Mouse (Mus musculus) adrenal gland, postnatal 4 days (tissue): Measurements from ENCODE around the gene Pnrc2. TPM values are rescaled to one million over a fixed set of nuclear protein-coding genes. Genes with fewer than 3 reads are reported as not detected.

Experiments
- DNase-seq, 2 experiments: peaks; one replicate each; pipeline ENCODE4 v3.0.0; 2021 to 2022; ENCODE audit warnings: low spot score in 2 of 2, mixed read lengths in 2 of 2
- total RNA-seq, 2 experiments: library from RNA; stranded (reverse); gene quantifications; 2 replicates each; pipeline ENCODE4 v1.2.3; 2021

Gene Pnrc2
- total RNA-seq, 2 experiments from 2014 or later, result 152 to 159 TPM

DNA sequence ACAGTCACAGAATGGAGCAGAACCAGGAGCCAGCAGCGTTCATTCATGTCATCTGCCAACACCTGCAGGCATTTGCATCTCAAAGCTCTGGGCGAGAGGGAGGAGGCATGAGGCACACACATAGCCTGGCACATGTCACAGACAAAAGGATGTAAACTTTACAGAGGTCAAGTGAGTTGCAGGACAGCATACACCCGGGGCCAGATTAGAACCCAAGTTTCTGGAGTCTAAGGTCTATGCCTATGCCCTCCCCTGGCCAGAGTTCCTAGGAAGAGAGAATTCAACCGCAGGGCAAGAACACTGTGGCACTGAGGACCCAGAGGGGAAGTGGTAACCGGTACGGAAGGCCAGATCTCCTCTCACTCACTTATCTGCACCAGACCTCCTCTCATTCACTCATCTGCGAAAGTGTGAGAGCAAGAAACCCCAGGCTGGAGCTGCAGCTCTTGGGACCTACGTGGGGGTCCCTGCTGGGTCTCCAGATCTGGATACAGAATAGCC lies 21.5 kb upstream of the Pnrc2 start, which contains the start of gene Cnr2:
Gene Cnr2 (plus strand): TSS at position 324 of the 501 bp plus-strand sequence.
- no peak for DNase-seq

DNA sequence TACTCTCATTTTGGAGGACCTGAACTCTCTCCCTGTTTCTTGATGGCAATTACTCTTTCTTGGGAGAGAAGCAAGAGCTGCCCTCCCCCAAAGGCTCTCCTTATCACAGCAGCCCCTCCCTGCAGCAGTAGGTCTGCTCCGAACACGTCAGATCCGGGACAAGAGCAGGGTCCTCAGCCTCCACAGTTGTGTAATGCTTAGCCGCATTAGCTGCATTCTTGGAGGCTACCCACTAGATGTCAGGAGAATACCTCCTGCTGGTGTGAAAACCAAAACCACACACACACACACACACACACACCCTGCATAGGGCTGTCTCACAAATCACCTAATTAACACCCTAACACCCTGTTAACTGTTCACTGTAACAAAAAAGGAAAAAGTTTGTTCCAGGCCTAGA lies 19.2 kb upstream of the Pnrc2 start:
- DNase-seq, result no peak

DNA sequence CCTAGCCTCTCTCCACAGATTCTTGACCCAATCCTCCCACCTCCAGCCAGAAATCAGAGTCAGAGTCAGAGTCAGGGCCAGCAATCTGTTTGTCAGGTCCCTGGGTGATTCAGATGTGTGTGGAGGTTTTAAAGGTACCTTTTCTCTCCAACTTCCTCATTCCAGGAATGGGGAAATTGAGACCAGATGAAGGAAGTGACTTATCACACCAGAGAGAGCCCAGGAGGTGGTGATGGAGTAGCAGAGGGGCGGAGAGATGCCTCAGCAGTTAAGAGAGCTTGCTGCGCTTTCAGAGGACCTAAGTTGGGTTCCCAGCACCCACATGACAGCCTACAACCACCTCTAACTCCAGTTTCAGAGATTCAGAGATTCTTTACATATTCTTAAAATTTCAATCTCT lies 17.9 kb upstream of the Pnrc2 start:
- DNase-seq, result no peak

DNA sequence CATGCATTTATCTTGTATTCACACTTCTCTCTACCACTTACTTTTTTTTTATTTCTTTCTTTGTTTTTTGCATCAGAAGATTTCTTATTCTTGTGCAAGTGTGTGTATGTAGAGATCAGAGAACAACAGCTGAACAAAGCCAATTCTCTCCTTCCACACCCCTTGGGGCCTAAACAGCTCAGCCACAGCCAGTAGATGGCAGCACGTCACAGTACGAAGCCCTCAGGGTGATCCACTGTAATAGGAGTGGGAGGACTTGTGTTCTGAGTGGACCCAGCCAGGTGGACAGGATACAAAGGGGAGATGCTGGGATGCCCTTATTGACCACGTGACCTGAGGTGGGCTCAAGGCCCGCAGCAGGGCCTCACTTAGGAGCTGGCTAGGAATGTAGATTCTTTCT lies 16.2 kb upstream of the Pnrc2 start:
- DNase-seq, result peak in 1 of 2 experiments; percentile 62

DNA sequence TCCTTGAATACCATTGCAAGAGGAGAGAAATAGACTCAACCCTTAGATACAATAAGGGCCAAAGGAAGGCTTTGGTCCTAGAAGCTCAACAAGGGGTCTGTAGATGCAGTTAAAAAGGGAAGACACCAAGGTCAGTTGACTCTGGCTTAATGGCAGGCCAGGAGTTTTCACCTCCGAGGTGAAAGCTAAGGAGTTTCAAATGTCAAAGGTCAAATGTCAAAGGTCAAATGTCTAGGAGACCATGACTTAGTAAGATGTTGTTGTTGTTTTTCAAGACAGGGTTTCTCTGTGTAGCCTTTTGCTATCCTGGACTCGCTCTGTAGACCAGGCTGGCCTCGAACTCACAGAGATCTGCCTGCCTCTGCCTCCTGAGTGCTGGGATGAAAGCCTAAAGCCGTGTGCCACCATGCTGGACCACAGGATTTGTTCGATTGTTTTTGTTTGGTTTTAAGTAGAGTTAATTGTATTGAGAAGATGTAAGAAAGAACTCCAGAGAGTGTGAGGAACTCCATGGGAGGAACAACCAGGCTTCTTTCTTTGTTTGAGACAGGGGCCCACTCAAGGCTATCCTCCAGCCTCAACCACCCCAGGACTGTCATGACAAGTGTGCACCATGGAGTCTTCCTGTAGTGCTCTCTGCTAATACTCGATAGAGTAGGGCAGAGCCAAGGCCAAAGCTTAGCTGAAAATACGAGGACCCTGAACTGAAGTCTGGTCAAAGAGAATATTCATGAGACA lies 15.7 kb upstream of the Pnrc2 start:
- DNase-seq, result no peak

DNA sequence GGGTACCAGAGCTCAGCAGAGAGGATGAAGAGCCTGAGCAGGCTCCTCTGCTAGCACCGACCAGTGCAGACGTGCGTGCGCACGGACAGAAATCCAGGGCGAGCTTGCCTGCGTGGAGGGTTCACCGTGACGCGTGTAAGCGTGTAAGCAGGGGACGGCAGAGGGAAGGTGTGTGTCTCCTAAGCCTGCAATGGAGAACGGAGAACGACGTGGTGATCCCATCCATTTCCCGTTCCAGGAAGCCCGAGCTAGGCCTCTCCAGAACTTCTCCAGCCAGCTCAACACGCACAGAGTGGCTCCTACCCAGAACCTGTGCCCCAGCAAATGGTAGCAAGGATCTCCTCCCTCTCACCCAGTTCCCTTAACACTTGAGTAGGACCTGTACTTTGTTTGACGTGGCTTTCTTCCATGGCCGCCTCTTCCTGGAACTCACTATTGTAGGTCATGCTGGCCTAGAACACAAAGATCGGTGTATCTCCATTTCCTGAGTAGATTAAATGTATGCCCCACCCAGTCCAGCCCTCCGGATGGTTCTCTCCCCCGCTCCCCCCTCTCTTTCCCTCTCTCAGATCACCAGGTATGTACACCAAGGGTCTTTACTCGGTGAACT lies 14.9 kb upstream of the Pnrc2 start:
- no peak for DNase-seq

DNA sequence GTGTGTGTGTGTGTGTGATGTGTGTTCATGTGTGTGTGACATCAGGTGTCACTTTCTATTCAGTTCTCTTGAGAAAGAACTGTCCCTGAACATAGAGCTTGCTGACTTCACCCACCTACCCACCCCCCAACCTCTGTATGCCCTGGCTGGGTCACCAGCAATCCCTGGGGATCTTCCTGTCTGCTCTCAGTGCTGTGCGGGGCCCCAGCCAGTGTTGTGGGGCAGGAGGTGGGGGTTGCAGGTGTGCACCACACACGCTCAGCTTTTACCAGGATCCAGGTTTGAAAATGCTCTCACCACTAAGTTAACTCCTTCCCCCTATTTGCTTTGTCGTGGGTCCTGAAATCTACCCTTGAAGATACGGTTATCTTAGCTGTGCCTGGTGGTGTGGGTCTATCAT lies 12.5 kb upstream of the Pnrc2 start:
- no peak for DNase-seq

DNA sequence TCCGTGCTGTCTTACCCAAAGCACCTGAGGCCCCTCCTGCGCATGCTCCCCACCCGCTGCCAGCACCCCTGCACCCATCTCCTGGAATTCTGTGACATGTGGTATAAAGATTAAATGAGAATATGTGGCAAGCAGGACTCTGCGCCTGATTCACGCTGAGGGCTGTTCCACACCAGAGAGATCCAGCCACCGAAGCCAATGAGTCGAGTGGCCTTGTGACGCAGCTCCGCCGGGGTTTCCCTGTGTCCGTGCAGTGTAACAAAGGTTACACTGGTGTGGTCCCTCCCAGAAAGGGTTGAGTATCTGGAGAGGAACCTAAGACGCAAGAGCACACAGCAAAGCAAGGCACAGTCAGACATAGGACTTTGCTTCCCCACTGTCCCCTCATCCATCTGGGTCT lies 12.0 kb upstream of the Pnrc2 start:
- DNase-seq, result no peak

DNA sequence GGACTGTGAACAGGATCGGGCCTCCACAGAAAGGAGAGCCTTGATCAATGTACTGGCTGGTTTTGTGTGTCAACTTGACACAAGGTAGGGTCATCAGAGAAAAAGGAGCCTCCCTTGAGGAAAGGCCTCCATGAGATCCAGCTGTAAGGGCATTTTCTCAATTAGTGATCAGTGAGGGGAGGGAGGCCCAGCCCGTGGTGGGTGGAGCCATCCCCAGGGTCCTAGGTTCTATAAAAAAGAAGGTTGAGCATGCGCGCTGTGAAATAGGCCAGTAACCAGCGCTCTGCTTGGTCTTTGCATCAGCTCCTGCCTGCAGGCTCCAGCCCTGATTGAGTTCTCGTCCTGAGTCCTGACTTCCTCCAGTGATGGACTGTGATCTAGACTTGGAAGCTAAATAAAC lies 10.9 kb upstream of the Pnrc2 start:
- DNase-seq, result no peak

DNA sequence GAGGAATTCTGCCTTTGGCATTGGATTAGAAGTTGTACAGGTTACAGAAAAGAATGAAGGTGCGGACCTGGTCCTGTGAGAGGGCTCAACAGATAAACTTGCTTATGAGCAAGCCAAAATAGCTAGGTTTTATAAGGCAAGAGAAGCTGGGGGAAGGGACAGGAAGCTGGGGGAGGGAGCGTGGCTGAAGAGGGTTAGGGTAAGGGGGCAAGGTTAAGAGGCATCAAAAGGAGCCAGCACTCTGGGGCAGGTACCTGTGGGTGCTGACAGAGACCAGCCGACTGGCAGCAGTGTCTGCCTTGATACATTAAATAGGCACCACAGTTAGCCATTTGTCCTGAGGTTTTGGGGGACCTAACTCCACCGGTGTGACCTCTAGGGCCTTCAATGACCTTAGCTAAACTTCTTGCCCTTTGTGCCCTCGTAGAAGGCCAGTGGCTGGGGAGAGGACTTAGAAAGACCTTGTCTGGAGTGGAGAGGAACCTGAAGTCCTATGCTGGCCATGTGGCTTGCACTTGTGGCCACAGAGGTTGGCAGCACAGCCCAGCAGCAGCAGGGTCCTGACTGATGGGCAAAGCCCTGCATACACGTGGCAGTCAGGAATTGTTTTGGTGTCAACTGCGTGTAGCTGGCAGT lies 10.3 kb upstream of the Pnrc2 start:
- DNase-seq, result no peak

DNA sequence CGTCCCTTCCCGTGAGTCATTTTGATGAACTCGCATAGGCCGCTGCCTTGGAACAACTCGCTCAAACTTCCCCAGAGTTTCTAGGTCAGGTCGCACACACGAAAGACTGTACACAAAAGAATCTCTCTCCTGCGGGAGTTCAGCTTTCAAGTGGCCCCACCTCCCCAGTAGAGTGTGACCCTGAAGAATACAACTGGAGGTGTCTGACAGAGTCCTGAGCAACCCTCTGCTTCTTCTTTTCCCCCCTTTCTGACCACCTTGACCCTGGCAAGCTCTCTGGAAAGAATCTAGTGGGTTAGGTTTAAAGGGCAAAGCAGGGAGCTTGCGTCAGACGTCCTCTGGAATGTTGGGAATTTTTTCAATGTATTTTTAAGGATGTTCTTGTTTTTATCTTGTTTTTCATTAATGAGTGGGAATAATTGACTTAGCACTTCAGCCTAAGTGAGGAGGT lies 9.8 kb upstream of the Pnrc2 start:
- no peak for DNase-seq

DNA sequence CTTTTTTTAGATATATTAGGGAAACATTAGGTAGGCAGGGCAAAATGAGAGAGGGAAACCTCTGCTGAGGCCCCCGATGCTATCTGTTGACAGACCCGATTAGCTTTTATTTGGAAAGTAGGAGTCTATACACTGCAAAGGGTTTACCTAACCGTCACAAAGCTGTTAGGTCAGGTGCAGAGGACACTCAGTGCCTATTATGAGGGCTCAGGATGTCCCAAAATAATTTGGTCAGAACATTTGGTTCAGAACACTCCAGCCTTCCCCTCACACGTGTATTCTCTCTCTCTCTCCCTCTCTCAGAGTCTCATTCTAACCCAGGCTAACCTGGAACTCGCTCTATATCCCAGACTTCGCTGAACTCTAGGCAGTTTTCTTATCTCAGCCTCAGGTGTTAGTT lies 8.4 kb upstream of the Pnrc2 start:
- DNase-seq, result no peak

DNA sequence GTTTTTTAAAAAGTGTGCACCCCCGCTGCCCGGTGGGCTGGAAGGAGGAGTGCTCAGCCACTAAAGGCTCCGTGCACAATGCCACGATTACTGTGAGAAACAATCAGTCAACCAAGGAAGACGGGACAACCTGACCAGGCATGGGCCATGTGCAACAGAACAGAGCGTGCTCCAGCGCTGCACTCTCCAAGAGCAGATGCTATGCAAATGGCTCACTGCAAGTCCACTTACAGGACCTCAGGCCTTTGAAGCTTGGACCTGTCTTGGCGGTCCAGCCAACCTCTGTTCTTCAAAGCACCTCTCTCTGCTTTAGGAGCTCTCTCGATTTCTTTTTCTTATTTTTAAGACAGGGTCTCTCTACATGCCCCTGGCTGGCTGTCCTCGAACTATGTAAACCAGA lies 6.9 kb upstream of the Pnrc2 start:
- no peak for DNase-seq

DNA sequence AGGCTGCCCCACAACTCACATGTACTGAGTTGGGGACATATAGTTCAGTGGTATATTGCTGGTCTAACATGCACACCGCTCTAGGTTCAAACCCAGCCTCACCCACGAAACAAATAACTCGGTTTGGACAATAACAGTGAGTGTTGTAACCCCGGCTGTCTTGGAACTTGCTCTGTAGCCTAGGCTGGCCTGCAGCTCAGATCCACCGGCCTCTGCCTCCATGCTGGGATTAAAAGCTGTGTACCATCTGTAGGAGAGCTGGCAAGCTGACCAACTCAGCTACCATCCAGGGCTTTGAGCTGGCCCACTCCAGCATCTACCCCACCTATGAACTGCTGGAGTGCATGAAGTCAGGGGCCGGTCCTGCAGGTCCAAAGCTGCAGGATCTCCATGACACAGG lies 6.4 kb upstream of the Pnrc2 start:
- DNase-seq, result no peak

DNA sequence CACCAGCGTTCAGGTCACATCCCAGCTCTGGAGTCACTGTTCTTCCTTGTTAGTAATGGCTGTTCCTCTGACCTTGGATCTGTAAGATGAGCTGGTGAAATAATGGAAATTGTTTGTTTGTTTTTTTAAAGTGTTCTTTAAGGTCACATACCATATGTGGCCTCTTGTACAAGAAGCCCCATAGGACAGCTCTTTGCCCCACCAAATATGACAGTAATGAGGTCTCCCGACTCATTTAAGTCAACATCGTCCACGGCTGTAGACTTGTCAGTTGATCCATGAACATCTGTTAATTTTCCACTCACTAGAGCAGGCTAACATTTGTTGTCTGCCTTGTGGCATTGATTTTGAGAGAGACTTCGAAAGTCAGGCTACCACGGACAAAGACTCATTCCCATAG lies 5.4 kb upstream of the Pnrc2 start:
- DNase-seq, result no peak

DNA sequence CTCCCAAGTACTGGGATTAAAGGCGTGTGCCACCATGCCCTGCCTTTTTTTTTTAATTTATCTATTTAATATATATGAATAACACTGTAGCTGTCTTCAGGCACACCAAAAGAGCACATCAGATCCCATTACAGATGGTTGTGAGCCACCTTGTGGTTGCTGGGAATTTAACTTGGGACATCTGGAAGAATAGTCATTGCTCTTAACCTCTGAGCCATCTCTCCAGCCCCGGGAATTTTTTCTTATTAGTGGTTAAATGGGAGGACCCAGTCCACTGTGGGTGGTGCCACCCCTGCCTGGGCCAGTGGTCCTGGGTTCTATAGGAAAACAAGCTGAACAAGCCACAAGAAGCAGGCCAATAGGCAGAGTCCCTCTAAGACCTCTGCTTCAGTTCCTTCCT lies 4.1 kb upstream of the Pnrc2 start:
- DNase-seq, result no peak

DNA sequence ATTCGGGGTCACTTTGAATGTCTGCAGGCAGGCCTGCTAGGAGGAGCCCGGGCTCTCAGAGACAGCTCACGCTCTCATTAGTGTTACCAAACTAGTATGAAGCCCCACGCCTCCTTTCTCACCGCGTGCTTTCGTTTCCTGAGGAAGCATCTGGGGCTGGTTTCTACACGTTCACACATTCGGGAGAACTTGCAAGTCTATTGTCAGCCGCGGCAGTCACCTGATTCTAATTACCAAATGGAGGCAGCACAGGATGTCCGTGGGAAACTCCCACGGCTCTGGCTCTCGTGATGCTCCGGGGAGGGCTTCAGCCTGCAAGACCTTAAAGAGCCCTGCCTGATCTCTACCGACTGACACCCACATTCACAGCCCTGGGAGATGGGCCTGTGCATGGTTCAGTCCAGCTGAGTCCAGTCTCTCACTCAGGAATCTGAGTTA lies 3.0 kb upstream of the Pnrc2 start:
- peak in 1 of 2 experiments; percentile 47 for DNase-seq

DNA sequence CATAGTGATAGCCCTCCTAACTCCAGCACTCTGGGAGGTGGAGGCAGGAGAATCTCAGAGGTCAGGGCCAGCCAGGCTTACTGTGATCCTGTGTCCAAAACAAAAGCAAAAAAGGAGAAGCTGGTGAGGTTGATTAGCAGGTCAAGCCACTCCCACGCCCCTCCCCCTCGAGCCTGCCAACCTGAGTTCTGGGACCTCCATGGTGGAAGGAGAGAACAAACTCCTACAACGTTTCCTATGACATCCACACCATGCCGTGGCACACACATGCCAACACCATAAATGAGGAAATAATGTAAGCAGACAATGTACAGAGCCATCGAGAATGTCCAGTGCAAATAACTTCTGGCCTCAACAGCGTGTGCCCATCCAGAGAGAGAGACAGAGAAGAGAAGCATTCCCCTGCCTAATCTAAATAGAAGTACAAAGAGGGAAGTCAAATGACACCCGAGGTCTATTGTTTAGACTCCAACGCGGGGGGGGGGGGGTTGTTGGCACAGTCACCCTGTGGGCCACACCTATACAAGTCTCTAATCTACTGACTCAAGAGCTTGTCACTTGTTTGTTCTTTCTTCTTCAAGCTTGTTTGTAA lies 2.4 kb upstream of the Pnrc2 start:
- no peak for DNase-seq

DNA sequence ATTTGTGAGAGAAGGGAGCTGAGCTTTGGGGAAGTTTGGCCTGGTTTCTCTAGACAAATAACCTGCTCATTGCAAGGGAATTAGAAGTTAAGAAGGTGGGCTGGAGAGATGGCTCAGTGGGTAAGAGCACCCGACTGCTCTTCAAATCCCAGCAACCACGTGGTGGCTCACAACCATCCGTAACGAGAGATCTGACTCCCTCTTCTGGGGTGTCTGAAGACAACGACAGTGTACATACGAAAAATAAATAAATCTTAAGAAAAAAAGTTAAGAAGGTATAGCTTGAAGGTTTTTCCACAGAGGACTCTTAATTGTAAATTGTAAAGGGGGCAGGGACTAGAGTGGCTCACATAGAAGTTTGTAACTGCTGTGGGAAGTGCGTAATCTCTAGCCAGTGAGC lies 1.9 kb upstream of the Pnrc2 start:
- no peak for DNase-seq

DNA sequence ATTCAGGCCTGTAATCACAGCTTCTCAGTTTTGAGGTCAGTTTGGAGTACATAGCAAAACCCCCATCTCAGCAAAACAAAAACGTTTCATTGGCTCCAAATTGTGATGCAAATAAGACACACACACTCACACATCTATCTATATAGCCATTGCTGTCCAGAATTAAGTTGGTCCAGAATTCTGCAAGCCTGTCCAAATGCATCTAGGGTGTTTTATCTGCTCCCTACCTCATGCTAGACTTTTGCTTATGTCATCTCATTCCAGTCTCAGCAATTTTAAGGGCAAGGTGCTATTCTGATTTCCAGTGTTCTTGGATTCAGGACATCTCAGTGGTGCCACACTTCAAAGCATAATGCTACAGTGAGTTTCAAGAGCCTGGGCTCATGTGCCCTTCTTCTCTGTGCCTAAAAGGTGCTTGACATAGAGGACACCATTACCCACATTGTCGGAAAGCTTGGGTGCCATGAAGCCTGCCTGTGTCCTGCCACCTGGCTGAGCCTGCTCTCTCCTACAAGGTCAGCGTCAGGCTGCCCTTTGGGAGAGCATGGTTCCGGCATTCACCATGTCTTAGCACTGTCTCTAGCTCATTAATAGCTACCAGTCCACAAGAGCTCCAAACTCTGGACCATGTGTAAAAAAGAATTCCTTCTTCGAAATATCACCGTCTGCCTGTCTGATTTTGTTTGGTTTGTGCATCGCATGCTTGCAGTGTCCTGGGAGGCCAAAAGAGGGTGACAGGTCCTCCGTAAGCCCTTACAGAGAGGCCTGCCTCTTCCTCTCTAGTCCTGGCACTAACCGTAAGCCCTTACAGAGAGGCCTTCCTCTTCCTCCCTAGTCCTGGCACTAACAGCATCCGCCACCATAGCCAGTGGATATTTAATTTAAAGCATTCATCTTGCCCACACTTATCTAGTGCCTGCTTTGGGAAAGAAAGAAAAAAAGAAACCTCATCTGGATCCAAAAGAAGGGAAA lies 1.2 kb upstream of the Pnrc2 start:
- no peak for DNase-seq
